Mouse (Mus musculus): ENCODE measurements around the gene Dvl1. TPM values are rescaled to one million over a fixed set of nuclear protein-coding genes. Genes with fewer than 3 reads are reported as not detected.

The Dvl1 gene
- polyA plus RNA-seq, 1 experiment from 2014 or later = 6.6 TPM

Other genes starting within 250 kb of the Dvl1 start
- gene Slc35e2, start 246.0 kb upstream of the Dvl1 start, polyA plus RNA-seq (2014; fragmentation: Nextera tagmentation; extraction: Ambion mirVana) = 10.4 TPM in 2 replicates
- gene Cdk11b, start 222.5 kb upstream of the Dvl1 start, polyA plus RNA-seq (2014; fragmentation: Nextera tagmentation; extraction: Ambion mirVana) = 57.0 and 57.3 TPM in 2 replicates
- gene Gm10563, start 202.0 kb upstream of the Dvl1 start, polyA plus RNA-seq (2014; fragmentation: Nextera tagmentation; extraction: Ambion mirVana) = not detected in 2 replicates
- gene Mmp23, start 194.0 kb upstream of the Dvl1 start, polyA plus RNA-seq (2014; fragmentation: Nextera tagmentation; extraction: Ambion mirVana) = 25.0 and 26.3 TPM in 2 replicates
- 18.9 and 21.9 TPM in 2 replicates for gene Mib2, start 178.2 kb upstream of the Dvl1 start, polyA plus RNA-seq (2014; fragmentation: Nextera tagmentation; extraction: Ambion mirVana)
- gene Fndc10, start 153.1 kb upstream of the Dvl1 start, polyA plus RNA-seq (2014; fragmentation: Nextera tagmentation; extraction: Ambion mirVana) = 3.1 and 3.2 TPM in 2 replicates
- 140 and 145 TPM in 2 replicates for gene Ssu72, start 142.6 kb upstream of the Dvl1 start, polyA plus RNA-seq (2014; fragmentation: Nextera tagmentation; extraction: Ambion mirVana)
- gene Tmem240, start 112.6 kb upstream of the Dvl1 start, polyA plus RNA-seq (2014; fragmentation: Nextera tagmentation; extraction: Ambion mirVana) = 0.56 TPM in 2 replicates
- 89.1 and 90.9 TPM in 2 replicates for gene Atad3a, start 86.3 kb upstream of the Dvl1 start, polyA plus RNA-seq (2014; fragmentation: Nextera tagmentation; extraction: Ambion mirVana)
- gene Vwa1, start 72.7 kb upstream of the Dvl1 start, polyA plus RNA-seq (2014; fragmentation: Nextera tagmentation; extraction: Ambion mirVana) = 26.8 and 28.4 TPM in 2 replicates
- 0.54 and 0.81 TPM in 2 replicates for gene Tmem88b, start 61.5 kb upstream of the Dvl1 start, polyA plus RNA-seq (2014; fragmentation: Nextera tagmentation; extraction: Ambion mirVana)
- gene Ankrd65, start 57.0 kb upstream of the Dvl1 start, polyA plus RNA-seq (2014; fragmentation: Nextera tagmentation; extraction: Ambion mirVana) = 0.38 and 0.46 TPM in 2 replicates
- 209 and 211 TPM in 2 replicates for gene Mrpl20, start 44.5 kb upstream of the Dvl1 start, polyA plus RNA-seq (2014; fragmentation: Nextera tagmentation; extraction: Ambion mirVana)
- 193 and 209 TPM in 2 replicates for gene Ccnl2, start 34.9 kb upstream of the Dvl1 start, polyA plus RNA-seq (2014; fragmentation: Nextera tagmentation; extraction: Ambion mirVana)
- 125 and 132 TPM in 2 replicates for gene Aurkaip1, start 16.1 kb upstream of the Dvl1 start, polyA plus RNA-seq (2014; fragmentation: Nextera tagmentation; extraction: Ambion mirVana)
- 91.5 and 96.7 TPM in 2 replicates for gene Mxra8, start 7.7 kb upstream of the Dvl1 start, polyA plus RNA-seq (2014; fragmentation: Nextera tagmentation; extraction: Ambion mirVana)
- gene Tas1r3, start 16.0 kb downstream of the Dvl1 start, polyA plus RNA-seq (2014; fragmentation: Nextera tagmentation; extraction: Ambion mirVana) = 0.32 and 0.35 TPM in 2 replicates
- 16.9 and 17.3 TPM in 2 replicates for gene Cptp, start 22.0 kb downstream of the Dvl1 start, polyA plus RNA-seq (2014; fragmentation: Nextera tagmentation; extraction: Ambion mirVana)
- gene Ints11, start 22.1 kb downstream of the Dvl1 start, polyA plus RNA-seq (2014; fragmentation: Nextera tagmentation; extraction: Ambion mirVana) = 67.7 and 70.1 TPM in 2 replicates
- gene Pusl1, start 44.4 kb downstream of the Dvl1 start, polyA plus RNA-seq (2014; fragmentation: Nextera tagmentation; extraction: Ambion mirVana) = 45.7 and 50.5 TPM in 2 replicates
- 16.0 and 19.4 TPM in 2 replicates for gene Acap3, start 44.4 kb downstream of the Dvl1 start, polyA plus RNA-seq (2014; fragmentation: Nextera tagmentation; extraction: Ambion mirVana)
- 107 TPM in 2 replicates for gene Ube2j2, start 96.4 kb downstream of the Dvl1 start, polyA plus RNA-seq (2014; fragmentation: Nextera tagmentation; extraction: Ambion mirVana)
- gene C1qtnf12, start 114.9 kb downstream of the Dvl1 start, polyA plus RNA-seq (2014; fragmentation: Nextera tagmentation; extraction: Ambion mirVana) = 38.6 and 40.5 TPM in 2 replicates
- gene B3galt6, start 145.2 kb downstream of the Dvl1 start, polyA plus RNA-seq (2014; fragmentation: Nextera tagmentation; extraction: Ambion mirVana) = 18.6 and 18.9 TPM in 2 replicates
- 163 and 171 TPM in 2 replicates for gene Sdf4, start 145.5 kb downstream of the Dvl1 start, polyA plus RNA-seq (2014; fragmentation: Nextera tagmentation; extraction: Ambion mirVana)
- 0.34 and 0.41 TPM in 2 replicates for gene Tnfrsf4, start 166.4 kb downstream of the Dvl1 start, polyA plus RNA-seq (2014; fragmentation: Nextera tagmentation; extraction: Ambion mirVana)
- gene Tnfrsf18, start 178.8 kb downstream of the Dvl1 start, polyA plus RNA-seq (2014; fragmentation: Nextera tagmentation; extraction: Ambion mirVana) = 2.7 and 3.2 TPM in 2 replicates
- gene Ttll10, start 212.0 kb downstream of the Dvl1 start, polyA plus RNA-seq (2014; fragmentation: Nextera tagmentation; extraction: Ambion mirVana) = 6.0 and 6.2 TPM in 2 replicates